Mouse (Mus musculus) lung, postnatal 0 days (tissue): Measurements from ENCODE around the gene Cuedc1.

Experiments
- CTCF ChIP-seq: IDR thresholded peaks from 2 replicates; pipeline ENCODE4 v1.5.1; 2016; ENCODE audit warnings: antibody characterized with exemption, mild to moderate bottlenecking
- EP300 ChIP-seq: IDR thresholded peaks from 2 replicates; pipeline ENCODE4 v1.6.1; 2016; ENCODE audit warnings: antibody characterized with exemption, mild to moderate bottlenecking, control low read depth

DNA sequence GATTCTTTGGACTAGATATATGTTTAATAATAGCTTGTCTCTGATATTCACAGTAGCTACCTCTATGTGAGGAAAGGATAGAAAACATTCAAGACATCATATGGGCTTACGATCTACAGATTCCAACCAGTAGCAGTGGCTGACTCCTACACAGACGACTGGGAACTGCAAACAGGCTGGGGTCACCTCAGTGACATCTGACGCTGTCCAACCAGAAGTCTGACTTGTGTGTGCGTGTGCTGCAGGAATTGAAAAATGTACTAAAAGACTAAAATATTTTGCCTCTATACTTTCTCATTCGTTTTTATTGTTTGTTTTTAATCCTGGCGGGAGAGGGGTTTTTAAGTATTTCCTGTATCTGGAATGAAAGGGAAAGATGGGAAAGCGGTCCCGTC lies 30.7 kb upstream of the Cuedc1 start:
- no peak for TF ChIP-seq EP300
- TF ChIP-seq CTCF: no peak
